Mouse (Mus musculus): Measurements from ENCODE around the gene Prss23.

GRCm38 (mm10) chr7:89523816-89524215 lies 3.2 kb downstream of the Prss23 start:
- TF ChIP-seq CTCF (IDR thresholded peaks at IDR 0.05; ENCODE audit: low read depth, low read length) (no peak), POLR2A (IDR thresholded peaks at IDR 0.05; ENCODE audit: borderline replicate concordance, low read depth, low read length) (no peak)
